Mouse (Mus musculus): ENCODE data around the gene Gm10406.
"Not testable (repeated sequence)": the region's sequence is repeated elsewhere in the genome, so short reads cannot be mapped to it uniquely, and the experiment has no call there.

Gene Gm10406

GRCm38 (mm10) chr14:7026781-7027749, at the start of gene Gm10406:
TSS of gene Gm10406 (minus strand) at chr14:7027449.
- DNase-seq (ENCODE audit: low spot score): not testable (repeated sequence)

GRCm38 (mm10) chr14:7044870-7045269, 17.6 kb upstream of the Gm10406 start, which contains the start of gene Gm3685:
TSS of gene Gm3685 (minus strand) at chr14:7044970.
- not testable (repeated sequence) for DNase-seq (ENCODE audit: low spot score)

GRCm38 (mm10) chr14:7026274-7026673, 975 bp downstream of the Gm10406 start:
- DNase-seq (ENCODE audit: low spot score): not testable (repeated sequence)

- not testable (repeated sequence) for DNase-seq (ENCODE audit: low spot score)
These were observed 53.5 kb downstream of the Gm10406 start, which contains the start of gene Gm6356 for GRCm38 (mm10) chr14:6973718-6974117. TSS of gene Gm6356 (minus strand) at chr14:6973818.

All from adipocyte (in vitro differentiated cells).